Mouse (Mus musculus): ENCODE measurements at regions not wholly inside any gene's neighbourhood (a gene's known extent, or its start where the extent isn't known, plus 50 kb on each side); places are given as distances from the start of the nearest gene placed in this dataset.

DNA sequence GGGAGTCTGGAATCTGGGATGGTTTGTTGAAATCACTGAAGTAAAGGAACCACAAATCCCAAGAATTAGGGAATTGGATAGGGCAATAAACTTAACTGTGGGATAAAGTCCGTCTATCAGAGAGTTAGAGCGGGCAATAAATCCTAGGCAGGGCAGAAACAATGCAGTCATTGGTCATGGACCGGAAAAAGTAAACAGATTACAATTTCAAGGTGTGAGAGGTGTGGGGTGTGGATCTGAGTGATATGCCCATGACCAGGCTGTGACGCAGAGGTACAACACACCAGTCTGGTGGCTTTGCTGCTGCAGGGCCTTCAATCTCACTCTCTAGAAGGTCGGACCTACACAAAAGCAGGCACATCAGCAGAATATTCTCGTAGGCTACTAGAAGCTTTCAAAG is 206.1 kb upstream of the Klf14 start:
- DNase-seq, result no peak

GRCm38 (mm10) chr6:31166347-31166746 is 207.5 kb upstream of the Klf14 start:
- DNase-seq, result no peak

GRCm38 (mm10) chr6:31167732-31168131 is 208.9 kb upstream of the Klf14 start:
- DNase-seq, result no peak

- DNase-seq, result no peak
Observed at GRCm38 (mm10) chr6:31168730-31169129, 209.9 kb upstream of the Klf14 start.

DNA sequence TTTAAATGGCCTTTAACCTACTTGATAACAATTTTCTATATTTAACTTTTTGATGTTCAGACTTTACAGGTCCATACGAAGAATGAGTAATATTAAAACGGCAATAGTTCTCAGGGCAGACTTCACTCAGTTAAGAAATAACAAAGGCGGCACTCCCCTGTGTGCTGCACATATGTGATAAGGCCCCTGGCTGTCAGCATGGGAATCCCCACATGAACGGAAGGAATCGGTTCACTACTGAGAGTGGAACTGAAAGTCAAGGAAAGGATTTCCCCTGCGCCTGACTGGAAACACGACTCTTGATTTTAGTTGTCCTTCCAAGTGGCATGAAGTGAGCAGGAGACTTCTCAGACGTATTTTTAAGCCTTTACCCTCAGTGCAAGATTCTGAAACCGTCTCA is 210.5 kb upstream of the Klf14 start:
- no peak for DNase-seq

DNA sequence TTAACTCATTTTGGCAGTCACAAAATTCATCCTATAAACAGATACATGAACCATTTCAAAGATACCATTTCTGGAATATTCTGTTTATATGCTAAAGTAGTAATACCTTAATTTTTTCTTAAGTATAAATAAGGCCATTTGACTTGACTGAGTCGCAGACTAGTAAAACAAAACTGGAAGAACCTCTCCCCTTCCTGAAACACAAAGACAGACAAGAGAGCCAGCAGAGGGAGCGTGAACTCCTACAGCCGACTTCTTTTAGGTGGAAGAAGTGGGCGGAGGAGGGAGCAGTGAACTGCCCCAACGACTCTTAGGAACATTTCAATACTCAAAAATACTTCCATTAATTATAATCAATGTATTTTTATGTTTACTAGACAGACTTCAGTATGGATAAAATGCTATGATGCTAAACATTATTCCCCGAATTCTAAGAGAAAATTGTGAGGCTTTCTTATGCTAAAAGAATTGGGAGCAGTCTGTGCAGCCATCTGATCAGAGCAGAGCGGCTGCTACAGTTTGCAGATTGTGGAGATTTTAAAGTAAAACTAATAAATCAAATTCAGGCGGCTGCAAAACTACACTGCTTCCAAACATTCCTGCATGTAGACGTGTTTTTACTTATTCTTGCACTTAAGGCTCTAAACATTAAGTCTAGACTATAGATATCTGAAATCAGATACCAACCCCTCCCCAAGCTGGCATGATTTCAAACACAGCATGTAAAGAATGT is 211.2 kb upstream of the Klf14 start:
- no peak for DNase-seq

- DNase-seq, result no peak
Observed at GRCm38 (mm10) chr6:31171831-31172569, 213.1 kb upstream of the Klf14 start.

DNA sequence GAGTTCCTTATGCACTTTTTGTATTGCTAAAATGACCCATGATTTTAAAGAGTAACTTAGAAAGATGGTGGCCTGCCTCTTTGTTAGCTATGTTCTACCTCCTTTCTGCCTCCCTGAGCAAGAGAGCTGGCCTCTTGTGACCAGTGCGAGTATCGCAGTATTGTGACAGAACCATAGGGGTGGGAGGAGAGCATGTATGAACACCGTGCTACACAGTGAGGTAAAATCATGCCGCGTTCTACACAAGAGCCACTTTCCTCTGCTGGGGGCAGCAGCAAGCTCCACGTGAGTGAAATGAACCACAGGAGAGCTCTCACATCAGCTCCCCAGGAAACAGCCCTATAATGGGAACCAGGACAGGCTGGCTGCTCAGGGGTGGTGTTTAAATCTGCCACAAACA is 216.9 kb upstream of the Klf14 start:
- DNase-seq, result no peak

GRCm38 (mm10) chr6:31176368-31176767 is 217.5 kb upstream of the Klf14 start:
- peak; percentile 45 for DNase-seq

- no peak for DNase-seq
Observed at GRCm38 (mm10) chr6:31176831-31177230, 218.0 kb upstream of the Klf14 start.

DNA sequence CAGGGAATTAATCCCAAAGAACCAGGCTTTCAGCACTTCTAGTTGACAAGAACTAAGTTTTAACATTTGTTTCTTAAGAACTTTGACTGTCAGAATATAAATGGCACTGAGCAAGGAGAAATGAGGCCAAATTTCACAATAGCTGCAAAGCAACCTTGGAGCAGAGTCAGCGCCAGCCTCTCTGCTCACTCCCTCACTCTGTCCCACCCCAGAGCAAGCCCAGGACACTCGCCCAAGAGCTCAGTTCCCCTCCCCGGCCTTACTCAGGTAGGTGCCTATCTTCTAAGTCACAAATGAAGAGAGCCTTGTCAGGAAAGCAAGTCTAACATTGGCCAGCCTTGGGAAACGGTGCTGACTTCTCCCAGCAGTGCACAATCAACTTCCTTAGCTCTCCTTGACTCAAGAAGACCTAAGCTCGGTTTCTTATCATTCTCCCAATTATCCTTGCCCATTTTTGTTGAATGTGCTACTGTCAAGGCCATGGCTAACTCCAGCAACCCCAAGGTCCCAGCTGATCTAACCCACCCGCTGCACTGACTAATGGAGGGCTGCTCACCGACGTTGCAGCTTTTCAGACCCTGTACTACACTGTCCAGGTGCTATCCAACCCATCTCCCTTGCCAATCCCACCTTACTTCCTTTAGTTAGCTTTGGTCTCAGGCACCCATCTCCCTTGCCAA is 219.5 kb upstream of the Klf14 start:
- DNase-seq, result no peak

DNA sequence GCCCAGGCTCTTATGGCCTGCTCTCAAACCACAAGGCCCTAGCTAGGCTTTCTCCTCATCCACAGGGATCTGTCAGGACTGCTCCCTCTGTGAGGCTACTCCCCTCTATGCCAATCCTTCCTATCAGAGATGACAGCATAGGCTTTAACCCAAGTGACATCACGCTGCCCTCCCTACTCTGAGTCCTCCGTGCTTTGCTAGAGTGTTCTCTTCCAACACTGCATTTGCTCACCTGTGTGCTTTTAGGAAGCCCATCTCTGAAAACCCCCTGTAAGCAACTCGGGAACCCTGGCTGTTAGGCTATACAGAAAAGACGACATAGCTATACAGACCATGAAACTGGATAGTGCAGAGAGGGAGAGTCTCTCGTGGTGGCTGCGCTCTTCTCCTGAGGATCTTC is 216.3 kb upstream of the Mkln1 start:
- no peak for DNase-seq

GRCm38 (mm10) chr6:31183127-31183526 is 215.4 kb upstream of the Mkln1 start:
- no peak for DNase-seq

- DNase-seq, result no peak
Observed at GRCm38 (mm10) chr6:31184554-31184953, 214.0 kb upstream of the Mkln1 start.

DNA sequence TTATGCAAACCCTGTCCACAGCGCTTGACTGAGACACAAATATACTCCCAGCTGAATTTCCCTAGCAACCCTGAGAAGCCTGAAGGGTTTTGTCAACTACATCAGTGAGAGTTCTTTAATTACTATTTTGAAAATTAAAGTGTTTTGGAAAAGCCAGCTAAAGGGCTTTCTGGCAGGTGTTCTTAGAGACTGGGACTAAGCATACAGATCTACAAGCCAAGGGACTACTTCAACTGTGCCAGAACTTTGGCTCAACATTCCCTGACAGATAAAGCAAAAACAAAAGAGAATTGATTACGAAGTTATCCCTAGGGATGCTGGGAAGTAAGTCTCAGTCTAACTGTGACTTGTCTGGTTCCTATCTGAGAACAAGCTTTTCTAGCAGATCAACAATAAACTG is 213.4 kb upstream of the Mkln1 start:
- no peak for DNase-seq

DNA sequence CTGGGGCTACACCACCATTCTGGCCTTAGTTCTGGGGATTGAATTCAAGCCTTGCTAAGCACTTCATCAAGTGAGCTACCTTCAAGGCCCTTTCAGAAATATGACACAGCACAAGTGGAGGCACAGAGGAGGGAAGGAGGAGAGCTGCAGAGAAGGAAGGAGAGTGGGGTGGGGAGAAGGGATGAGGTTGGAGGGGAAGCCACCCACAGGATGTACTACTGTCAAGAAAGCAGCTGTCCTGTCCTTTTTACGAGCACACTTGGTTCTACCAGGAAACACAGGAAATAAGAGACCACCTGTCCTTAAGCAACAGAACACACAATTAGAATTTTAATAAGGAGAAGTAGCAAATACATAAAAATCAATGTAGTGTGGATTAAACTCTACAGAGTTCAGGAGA is 210.5 kb upstream of the Mkln1 start:
- DNase-seq, result no peak

DNA sequence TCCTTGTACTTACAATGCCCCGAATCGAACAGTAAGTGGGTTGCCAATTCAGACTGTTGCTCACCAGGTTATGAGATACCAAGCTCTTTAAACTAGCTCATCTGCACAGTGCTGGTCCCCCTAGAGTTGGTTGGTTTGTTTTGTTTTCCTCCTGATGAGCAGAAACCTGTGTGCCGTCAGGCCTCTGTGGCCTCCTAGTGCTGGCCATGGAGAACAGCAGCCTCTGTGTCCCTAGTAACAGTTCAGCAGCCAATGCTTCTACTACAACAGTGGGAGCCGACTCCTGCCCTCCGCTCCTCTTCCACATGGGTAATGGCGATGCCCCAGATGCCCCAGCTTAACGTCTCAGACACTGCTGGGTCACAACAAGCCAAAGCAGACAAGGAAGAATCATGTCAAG is 209.5 kb upstream of the Mkln1 start:
- no peak for DNase-seq

- no peak for DNase-seq
Observed at GRCm38 (mm10) chr6:31190070-31190469, 208.5 kb upstream of the Mkln1 start.

- DNase-seq, result no peak
Observed at GRCm38 (mm10) chr6:31190628-31191373, 207.7 kb upstream of the Mkln1 start.

DNA sequence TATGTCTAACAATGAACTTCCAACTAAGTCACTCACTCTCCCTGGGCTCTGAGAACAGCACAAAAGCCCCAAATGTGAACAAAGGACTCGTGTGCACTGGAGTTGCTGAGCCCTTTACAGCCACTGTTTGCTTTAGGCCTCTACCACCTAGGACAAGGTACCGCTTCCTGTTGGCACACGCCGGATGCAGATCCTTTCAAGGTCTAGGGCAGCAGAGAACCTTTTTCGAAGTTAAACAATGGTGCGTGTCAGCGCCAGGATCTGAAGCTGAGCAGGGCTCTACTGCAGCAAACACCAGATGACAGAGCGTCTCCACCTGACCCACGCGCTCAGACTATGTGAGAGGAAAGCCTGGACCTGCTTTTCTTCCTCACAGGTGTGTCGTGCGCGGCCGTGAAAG is 207.0 kb upstream of the Mkln1 start:
- DNase-seq, result no peak

- no peak for DNase-seq
Observed at GRCm38 (mm10) chr6:31192197-31192596, 206.3 kb upstream of the Mkln1 start.

DNA sequence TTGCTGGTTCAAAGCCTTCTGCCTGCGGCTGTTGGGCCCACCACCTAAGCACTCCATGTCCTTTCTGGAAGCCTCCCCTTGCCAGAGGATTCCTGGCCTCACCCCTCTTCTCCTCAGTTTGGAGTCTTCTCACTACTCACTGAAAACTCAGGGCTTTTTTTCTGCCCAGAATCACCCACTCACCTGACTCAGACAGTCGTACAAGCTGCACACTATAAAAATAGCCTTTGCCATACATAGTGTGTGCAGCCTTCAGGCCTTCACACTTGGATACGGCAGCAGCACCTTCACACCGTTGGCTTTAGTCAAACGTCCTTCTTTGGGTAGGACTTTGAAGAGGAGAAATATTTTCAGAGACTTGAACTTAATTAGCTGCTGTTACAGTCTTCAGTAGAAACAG is 205.3 kb upstream of the Mkln1 start:
- no peak for DNase-seq

All from gastrocnemius, postnatal 10 days (tissue).